Mouse (Mus musculus) v-Abl transformed pro-B cells (cell line): ENCODE data around the gene Zbtb39.

Experiments used
- in situ Hi-C, 2 experiments: fragments of 400-800 bp; cut with MboI; formaldehyde crosslinking; loops; one replicate each; pipeline ENCODE4 v1.15.1; 2025; ENCODE audit not compliant: unreplicated experiment in 2 of 2

The Zbtb39 gene

GRCm38 (mm10) chr10:127739083-127739660, at the start of gene Zbtb39:
Gene Zbtb39, plus strand, starts transcription at chr10:127739538.
- in situ Hi-C loops = loop anchor here (5.0 to 25.0 kb wide), 2 partner anchors 62 to 198 kb away; no protein-coding TSS in a partner anchor

DNA sequence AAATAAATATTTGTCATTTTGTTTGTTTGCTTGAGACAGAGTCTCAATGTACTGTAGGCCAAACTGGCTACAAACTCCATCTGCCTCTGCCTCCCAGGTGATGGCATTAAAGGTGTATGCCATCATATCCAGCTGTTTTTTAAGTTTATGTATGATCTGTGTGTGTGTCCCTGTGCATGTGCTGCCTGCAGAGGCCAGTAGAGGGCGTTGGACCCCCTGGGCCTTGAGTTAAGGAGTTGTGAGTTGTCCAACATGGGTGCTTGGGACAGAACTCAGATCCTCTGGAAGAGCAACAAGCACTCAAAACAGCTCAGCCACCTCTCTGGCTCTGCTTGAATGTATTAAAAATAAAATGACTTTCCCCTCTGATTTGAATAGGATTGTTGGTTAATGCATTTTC, 48.3 kb upstream of the Zbtb39 start:
- in situ Hi-C loops = loop anchor here in 1 of 2 experiments (10.0 kb wide), 1 partner anchor 244 kb away; no protein-coding TSS in a partner anchor

DNA sequence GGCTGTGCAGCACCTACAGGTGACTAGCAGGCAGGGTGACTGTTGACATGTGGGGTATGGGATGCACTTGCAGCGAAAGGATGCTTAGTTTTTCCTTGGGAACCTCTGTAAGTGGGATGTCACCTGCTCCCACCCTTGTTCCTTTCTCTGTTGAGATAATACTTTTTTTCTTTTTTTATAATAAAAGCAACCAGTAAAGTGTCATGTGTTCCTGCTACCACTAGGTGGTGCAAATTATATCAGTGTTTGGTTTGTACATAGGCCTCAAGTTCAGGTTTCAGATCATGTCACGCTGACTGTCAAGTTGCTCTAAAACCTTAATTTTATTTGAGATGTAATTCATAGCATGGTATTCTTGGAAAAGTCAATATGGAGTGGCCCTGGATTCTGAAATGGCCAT, 44.7 kb upstream of the Zbtb39 start:
- in situ Hi-C loops = loop anchor here in 1 of 2 experiments (10.0 kb wide), 1 partner anchor 240 kb away; no protein-coding TSS in a partner anchor

- in situ Hi-C loops = loop anchor here in 1 of 2 experiments (10.0 kb wide), 1 partner anchor 239 kb away; no protein-coding TSS in a partner anchor
These were observed 43.6 kb upstream of the Zbtb39 start for GRCm38 (mm10) chr10:127695775-127696174.

- in situ Hi-C loops = loop anchor here in 1 of 2 experiments (10.0 kb wide), 1 partner anchor 236 kb away; no protein-coding TSS in a partner anchor
These were observed 40.4 kb upstream of the Zbtb39 start for GRCm38 (mm10) chr10:127698966-127699365.

- in situ Hi-C loops = no loop called here
These were observed 36.0 kb upstream of the Zbtb39 start for GRCm38 (mm10) chr10:127703299-127703698.

DNA sequence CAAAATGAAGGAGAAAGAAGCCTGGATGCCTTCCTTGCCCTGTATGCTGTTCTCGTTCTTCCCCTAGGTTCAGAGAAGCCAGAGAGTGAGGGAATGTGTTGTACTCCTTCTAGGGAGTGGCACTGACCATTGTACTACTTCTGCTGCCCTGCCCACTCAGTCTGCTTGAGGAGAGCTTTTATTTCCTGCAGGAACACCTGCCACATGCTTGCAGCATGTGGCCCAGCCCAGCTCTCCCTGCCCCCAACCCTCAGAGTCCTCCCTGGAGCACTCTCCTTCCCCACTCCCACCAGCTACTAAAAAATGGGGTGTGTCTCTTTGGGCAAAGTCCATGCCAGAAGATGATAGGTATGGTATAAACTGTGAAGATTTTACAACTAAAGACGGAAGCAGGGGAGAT, 35.0 kb upstream of the Zbtb39 start:
- in situ Hi-C loops = no loop called here

DNA sequence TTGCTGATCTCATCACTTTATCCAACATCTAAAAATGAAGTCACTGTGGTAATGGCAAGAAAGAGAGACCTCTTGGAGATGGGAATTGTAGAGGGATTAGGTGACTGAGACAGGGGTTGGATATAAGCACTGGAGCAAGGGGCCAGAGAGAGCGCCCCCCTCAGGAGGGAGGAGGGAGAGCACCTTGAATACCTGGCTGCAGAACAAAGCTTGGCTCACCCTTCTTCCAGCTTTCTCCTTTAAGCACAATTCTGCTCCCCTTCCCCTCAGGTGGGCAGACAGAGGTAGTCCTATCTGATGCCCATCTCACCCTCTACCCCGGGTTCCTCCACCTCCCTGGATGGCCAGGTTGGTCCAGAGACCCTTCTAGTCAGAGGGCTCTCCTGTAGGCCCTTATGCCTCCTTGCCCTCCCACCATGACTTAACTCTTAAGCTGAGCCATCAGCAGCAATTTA, 34.5 kb upstream of the Zbtb39 start, which contains the start of gene Myo1a:
Myo1a (plus strand) TSS at position 405 of the 455 bp plus-strand sequence.
- in situ Hi-C loops = no loop called here

DNA sequence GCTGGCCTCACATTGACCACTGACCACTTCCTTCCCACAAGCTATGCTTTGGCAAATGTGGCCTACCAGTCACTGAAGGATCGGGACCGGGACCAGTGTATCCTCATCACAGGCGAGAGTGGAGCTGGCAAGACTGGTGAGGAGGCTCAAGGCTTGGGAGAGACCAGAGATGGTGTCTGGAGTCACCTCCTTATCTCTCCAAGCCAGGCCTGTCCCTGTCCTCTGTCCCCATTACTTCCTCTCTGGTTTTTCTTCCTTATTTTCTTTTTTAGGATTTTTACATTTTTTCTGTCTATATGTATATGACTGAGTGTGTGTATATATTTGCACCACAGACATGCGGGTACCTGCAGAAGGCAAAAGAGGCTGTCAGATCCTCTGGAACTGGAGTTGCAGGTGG, 33.6 kb upstream of the Zbtb39 start:
- in situ Hi-C loops = no loop called here

DNA sequence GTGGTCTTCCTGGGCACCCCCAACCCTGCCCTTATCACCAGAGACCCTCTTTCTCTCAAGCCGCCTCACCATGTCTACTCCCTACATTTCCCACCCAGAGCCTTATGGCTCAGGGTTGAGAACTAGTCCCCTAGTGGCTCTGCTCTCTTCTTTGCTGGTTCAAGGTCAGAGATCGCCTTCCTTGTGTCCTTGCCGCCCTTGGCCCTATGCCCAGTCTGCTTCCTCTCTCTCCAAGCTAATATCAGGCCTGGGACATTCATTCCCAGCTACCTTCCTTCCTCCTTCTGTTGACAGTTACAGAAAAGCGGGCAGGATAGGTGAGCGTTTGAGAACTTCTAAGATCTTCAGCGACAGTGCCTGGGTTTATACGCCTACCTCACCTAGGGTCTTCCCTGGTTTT, 31.6 kb upstream of the Zbtb39 start:
- in situ Hi-C loops = no loop called here

GRCm38 (mm10) chr10:127708850-127709370, 30.4 kb upstream of the Zbtb39 start:
- in situ Hi-C loops = no loop called here

DNA sequence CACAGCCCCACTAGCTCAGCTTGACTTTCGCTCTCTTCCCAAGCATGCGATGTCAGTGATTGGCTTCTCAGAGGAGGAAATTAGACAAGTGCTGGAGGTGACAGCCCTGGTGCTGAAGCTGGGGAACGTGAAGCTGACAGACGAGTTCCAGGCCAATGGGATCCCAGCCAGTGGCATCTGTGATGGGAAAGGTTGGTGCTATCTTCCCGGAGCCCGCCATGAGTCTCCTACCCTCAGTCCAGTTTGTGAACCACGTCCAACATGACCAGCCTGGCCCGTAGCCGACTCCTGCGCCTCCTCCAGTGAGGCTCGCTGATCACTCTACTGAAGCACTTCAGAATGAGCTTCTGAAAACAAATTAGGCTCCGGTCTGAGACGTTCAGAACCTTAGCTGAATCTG, 29.0 kb upstream of the Zbtb39 start:
- in situ Hi-C loops = no loop called here

DNA sequence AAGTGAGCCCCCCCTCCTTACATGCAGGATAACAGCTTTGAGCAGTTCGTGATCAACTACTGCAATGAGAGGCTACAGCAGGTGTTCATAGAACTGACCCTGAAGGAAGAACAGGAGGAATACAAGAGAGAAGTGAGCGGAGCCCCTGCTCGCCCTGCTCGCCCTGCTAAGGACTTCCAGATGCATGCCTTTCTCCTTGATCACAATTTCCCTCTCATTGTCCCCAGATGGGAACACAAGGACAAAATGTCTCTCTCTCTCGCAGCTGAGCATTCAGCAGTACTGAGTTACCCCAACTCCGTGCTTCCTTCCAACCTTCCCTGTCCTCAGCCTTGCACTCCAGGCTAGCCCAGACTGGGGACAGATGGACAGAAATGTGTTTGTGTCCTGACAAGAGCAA, 26.6 kb upstream of the Zbtb39 start:
- in situ Hi-C loops = no loop called here

- in situ Hi-C loops = no loop called here
These were observed 17.5 kb upstream of the Zbtb39 start for GRCm38 (mm10) chr10:127721671-127722418.

DNA sequence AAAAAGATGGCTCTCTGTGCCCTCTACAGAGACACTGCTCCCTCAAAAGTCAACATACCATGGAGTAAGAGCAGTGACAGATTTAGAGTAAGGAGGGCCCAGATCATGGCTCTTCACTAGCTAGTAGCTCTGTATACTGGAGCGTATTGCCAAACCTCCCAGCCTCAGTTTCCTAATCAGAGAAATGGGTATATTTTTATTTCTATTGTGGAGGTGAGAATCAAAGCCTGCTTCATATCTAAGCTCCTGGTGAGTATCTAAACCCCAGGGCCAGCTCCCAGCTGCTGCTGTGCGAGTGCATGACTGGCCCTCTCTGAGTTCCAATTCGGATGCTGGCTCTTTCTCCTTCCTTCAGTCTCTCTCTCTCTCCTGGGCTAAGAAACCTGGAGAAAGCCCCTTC, 15.2 kb upstream of the Zbtb39 start, which contains the start of gene Tac2:
Tac2 (plus strand) TSS at position 301 of the 400 bp plus-strand sequence.
- in situ Hi-C loops = no loop called here

- in situ Hi-C loops = loop anchor here in 1 of 2 experiments (25.0 kb wide), 1 partner anchor 212 kb away; no protein-coding TSS in a partner anchor
These were observed 14.2 kb upstream of the Zbtb39 start for GRCm38 (mm10) chr10:127725136-127725535.

DNA sequence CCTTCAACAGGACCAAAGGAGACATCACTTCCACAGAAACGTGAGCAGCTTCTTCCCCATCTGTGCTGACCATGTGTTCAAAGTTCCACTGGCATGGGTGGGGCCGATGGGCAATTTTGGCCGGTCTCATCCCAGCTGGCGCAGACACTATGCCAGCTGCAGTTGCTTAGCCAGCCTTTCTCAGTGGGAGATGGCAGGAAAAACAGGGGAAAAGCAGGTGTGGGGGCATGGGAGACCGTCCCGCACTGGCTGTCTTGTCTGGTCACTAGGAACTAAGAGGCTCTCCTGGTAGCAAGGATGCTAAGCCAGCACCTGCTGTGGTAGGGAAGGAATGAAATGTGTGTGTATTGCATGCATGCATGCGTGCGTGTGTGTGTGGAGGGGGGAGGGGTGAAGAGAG, 10.9 kb upstream of the Zbtb39 start:
- in situ Hi-C loops = loop anchor here in 1 of 2 experiments (25.0 kb wide), 1 partner anchor 209 kb away; no protein-coding TSS in a partner anchor

- in situ Hi-C loops = loop anchor here in 1 of 2 experiments (25.0 kb wide), 1 partner anchor 207 kb away; no protein-coding TSS in a partner anchor
These were observed 8.9 kb upstream of the Zbtb39 start for GRCm38 (mm10) chr10:127730285-127730932.

- in situ Hi-C loops = loop anchor here in 1 of 2 experiments (25.0 kb wide), 1 partner anchor 206 kb away; no protein-coding TSS in a partner anchor
These were observed 8.4 kb upstream of the Zbtb39 start for GRCm38 (mm10) chr10:127730933-127731310.

- in situ Hi-C loops = loop anchor here in 1 of 2 experiments (25.0 kb wide), 1 partner anchor 206 kb away; no protein-coding TSS in a partner anchor
These were observed 7.9 kb upstream of the Zbtb39 start for GRCm38 (mm10) chr10:127731397-127731796.
